Mouse (Mus musculus) testis, adult 2 months (tissue): ENCODE results near the gene Bsn. TPM values are rescaled to one million over a fixed set of nuclear protein-coding genes. Genes with fewer than 3 reads are reported as not detected.

Experiments used
- H3K27ac ChIP-seq: fragments of 200-500 bp; 2 replicates; pipeline ENCODE4 v1.5.1; 2012; ENCODE audit warnings: low read depth, low read length; ENCODE audit not compliant: control insufficient read depth, insufficient read depth
- H3K27me3 ChIP-seq: fragments of 200-500 bp; 2 replicates; pipeline ENCODE4 v1.6.1; 2012; ENCODE audit warnings: mild to moderate bottlenecking, low read length, moderate library complexity; ENCODE audit not compliant: control insufficient read depth, insufficient read depth
- H3K36me3 ChIP-seq: fragments of 200-500 bp; 2 replicates; pipeline ENCODE4 v1.6.1; 2012; ENCODE audit warnings: mild to moderate bottlenecking, low read length; ENCODE audit not compliant: control insufficient read depth, insufficient read depth
- H3K4me1 ChIP-seq: fragments of 200-500 bp; 2 replicates; pipeline ENCODE4 v1.6.1; 2012; ENCODE audit warnings: low read length; ENCODE audit not compliant: control insufficient read depth, insufficient read depth
- H3K4me3 ChIP-seq: fragments of 200-500 bp; 2 replicates; pipeline ENCODE4 v1.5.1; 2012; ENCODE audit warnings: low read depth, mild to moderate bottlenecking, low read length, moderate library complexity, mixed read lengths; ENCODE audit not compliant: control insufficient read depth
- CTCF ChIP-seq: fragments of 200-500 bp; IDR thresholded peaks from 2 replicates; pipeline ENCODE4 v1.5.1; 2012; ENCODE audit warnings: low read depth, mild to moderate bottlenecking, inconsistent platforms, low read length, moderate library complexity; ENCODE audit not compliant: control insufficient read depth, insufficient read depth, insufficient replicate concordance
- POLR2A ChIP-seq: fragments of 200-500 bp; IDR thresholded peaks from 2 replicates; pipeline ENCODE4 v1.6.1; 2012; ENCODE audit warnings: low read depth, mild to moderate bottlenecking, inconsistent platforms, low read length, moderate library complexity; ENCODE audit not compliant: control insufficient read depth
- polyA plus RNA-seq: library from polyadenylated mRNA; depleted of rRNA; stranded (reverse); fragments of >200 nt; gene quantifications from 2 replicates; pipeline ENCODE4 v1.2.3, GENCODE M21; 2012

Gene Bsn
- polyA plus RNA-seq, 1 experiment, result 1.2 TPM

GRCm38 (mm10) chr9:108052885-108053664, 137.1 kb downstream of the Bsn start, which contains the start of gene Amigo3:
Gene Amigo3, plus strand, starts transcription at chr9:108053159.
- Histone ChIP-seq H3K4me3 (no peak within 1 kb of the TSS), H3K36me3 (no peaks in the 10 kb centered on the region; the same call in 1 of the 2 replicates), H3K4me1 (peaks cover 6% of the 10 kb centered on the region), H3K27ac (no peak within 1 kb of the TSS), H3K27me3 (no peaks in the 10 kb centered on the region)
- TF ChIP-seq CTCF (peak; percentile 64), POLR2A (no peak)

GRCm38 (mm10) chr9:108052411-108052810, 137.8 kb downstream of the Bsn start:
- Histone ChIP-seq H3K36me3 (no peaks in the 10 kb centered on the region; the same call in 1 of the 2 replicates), H3K4me1 (peaks cover 6% of the 10 kb centered on the region), H3K27ac (no peak overlapping the region), H3K27me3 (no peaks in the 10 kb centered on the region), H3K4me3 (no peak overlapping the region)
- no peak for TF ChIP-seq POLR2A
- TF ChIP-seq CTCF, result no peak

DNA sequence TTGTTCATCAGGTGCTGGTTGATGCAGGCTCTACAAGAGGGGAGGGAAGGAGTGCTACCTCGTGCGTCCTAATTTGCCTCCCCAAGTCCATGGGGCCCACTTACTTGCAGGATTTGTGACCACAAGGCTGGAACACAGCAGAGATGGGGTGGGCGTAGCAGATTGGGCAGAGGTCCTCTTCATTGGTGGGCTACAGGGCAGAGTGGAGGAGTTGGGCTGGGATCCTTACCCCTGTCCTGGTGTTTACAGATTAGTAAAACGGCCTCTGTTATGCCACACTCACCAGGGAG, 138.3 kb downstream of the Bsn start:
- Histone ChIP-seq H3K27me3 (no peaks in the 10 kb centered on the region), H3K4me1 (peaks cover 6% of the 10 kb centered on the region), H3K4me3 (no peak overlapping the region), H3K36me3 (no peaks in the 10 kb centered on the region; the same call in 1 of the 2 replicates), H3K27ac (no peak overlapping the region)
- no peak for TF ChIP-seq CTCF
- TF ChIP-seq POLR2A, result no peak

GRCm38 (mm10) chr9:108051184-108051930, 138.8 kb downstream of the Bsn start:
- Histone ChIP-seq H3K27me3 (no peaks in the 10 kb centered on the region), H3K27ac (no peak overlapping the region), H3K4me3 (peak overlapping the region; percentile 99), H3K36me3 (no peaks in the 10 kb centered on the region; the same call in 1 of the 2 replicates), H3K4me1 (peaks cover 6% of the 10 kb centered on the region)
- TF ChIP-seq CTCF (no peak), POLR2A (no peak)

GRCm38 (mm10) chr9:108049561-108050251, 140.5 kb downstream of the Bsn start:
- Histone ChIP-seq H3K4me1 (peaks cover 6% of the 10 kb centered on the region), H3K4me3 (peak overlapping the region; percentile 99), H3K27ac (peak overlapping the region; percentile 97), H3K36me3 (no peaks in the 10 kb centered on the region; the same call in 1 of the 2 replicates), H3K27me3 (no peaks in the 10 kb centered on the region)
- peak; percentile 2; the same call in 1 of the 2 replicates for TF ChIP-seq CTCF
- TF ChIP-seq POLR2A, result no peak

- Histone ChIP-seq H3K27me3 (no peaks in the 10 kb centered on the region), H3K4me1 (peaks cover 6% of the 10 kb centered on the region), H3K27ac (peak within 1 kb of the TSS; percentile 97), H3K4me3 (peak within 1 kb of the TSS; percentile 99), H3K36me3 (no peaks in the 10 kb centered on the region; the same call in 1 of the 2 replicates)
- TF ChIP-seq POLR2A (peak; percentile 66), CTCF (no peak)
Measured at GRCm38 (mm10) chr9:108049016-108049455, 141.1 kb downstream of the Bsn start, which contains the start of gene Gmppb. Gene Gmppb, plus strand, starts transcription at chr9:108049242.

GRCm38 (mm10) chr9:108048566-108048955, 141.6 kb downstream of the Bsn start:
- Histone ChIP-seq H3K4me3 (peak overlapping the region; percentile 80), H3K4me1 (peaks cover 6% of the 10 kb centered on the region), H3K27me3 (no peaks in the 10 kb centered on the region), H3K36me3 (no peaks in the 10 kb centered on the region; the same call in 1 of the 2 replicates), H3K27ac (0 out of 2 replicates have a peak overlapping the region, but pooled peaks have one; percentile 56)
- no peak for TF ChIP-seq POLR2A
- no peak for TF ChIP-seq CTCF
